Mouse (Mus musculus): ENCODE measurements at regions not wholly inside any gene's neighbourhood (a gene's known extent, or its start where the extent isn't known, plus 50 kb on each side); places are given as distances from the start of the nearest gene placed in this dataset.

GRCm38 (mm10) chr9:48030839-48031238, 131.0 kb upstream of the Nxpe4 start:
- no peak for TF ChIP-seq CTCF (IDR thresholded peaks at IDR 0.05; ENCODE audit: low read depth)
- TF ChIP-seq EP300 (IDR thresholded peaks at IDR 0.05; ENCODE audit: low read depth), result no peak

All from heart, postnatal 0 days (tissue).